Mouse (Mus musculus) hindbrain, embryonic 12.5 days (tissue): ENCODE measurements around the gene Klf13. TPM values are rescaled to one million over a fixed set of nuclear protein-coding genes. Genes with fewer than 3 reads are reported as not detected.

Experiments
- ATAC-seq: fragments of 200-750 bp; cut with Nextera tagmentation; 2 replicates; pipeline ENCODE4 v1.8.0; 2017; ENCODE audit warnings: moderate TSS enrichment; ENCODE audit not compliant: low FRiP score
- H3K27ac ChIP-seq: fragments of 300-500 bp; sonication (generic); 2 replicates; pipeline ENCODE4 v1.5.1; 2016; ENCODE audit warnings: mild to moderate bottlenecking
- H3K27me3 ChIP-seq: fragments of 300-500 bp; sonication (generic); 2 replicates; pipeline ENCODE4 v1.6.1; 2016; ENCODE audit warnings: mild to moderate bottlenecking
- H3K36me3 ChIP-seq: fragments of 300-500 bp; sonication (generic); 2 replicates; pipeline ENCODE4 v1.6.1; 2016; ENCODE audit warnings: mild to moderate bottlenecking
- H3K4me1 ChIP-seq: fragments of 300-500 bp; sonication (generic); 2 replicates; pipeline ENCODE4 v1.6.1; 2016
- H3K4me2 ChIP-seq: fragments of 300-500 bp; sonication (generic); replicated peaks from 2 replicates; pipeline ENCODE4 v1.6.1; 2016; ENCODE audit warnings: mild to moderate bottlenecking
- H3K4me3 ChIP-seq: fragments of 300-500 bp; sonication (generic); 2 replicates; pipeline ENCODE4 v1.5.1; 2016; ENCODE audit warnings: mild to moderate bottlenecking
- H3K9ac ChIP-seq: fragments of 300-500 bp; sonication (generic); 2 replicates; pipeline ENCODE4 v1.6.1; 2016; ENCODE audit warnings: mild to moderate bottlenecking, moderate library complexity
- H3K9me3 ChIP-seq: fragments of 300-500 bp; sonication (generic); replicated peaks from 2 replicates; pipeline ENCODE4 v1.6.1; 2016; ENCODE audit warnings: mild to moderate bottlenecking
- WGBS: fragments of 180-500 bp; shearing (Covaris S2); methylation state at CpG from one replicate; pipeline ENCODE4 v1.1.7; 2016; 5-methylcytosine and 5-hydroxymethylcytosine counted together
- polyA plus RNA-seq: library from polyadenylated mRNA; unstranded; fragments of >200 nt; fragmentation: Nextera tagmentation; extraction: Ambion mirVana; gene quantifications from 2 replicates; pipeline ENCODE4 v1.2.1, GENCODE M21; 2016

Gene Klf13
- polyA plus RNA-seq, result 28.1 and 30.1 TPM in 2 replicates

DNA sequence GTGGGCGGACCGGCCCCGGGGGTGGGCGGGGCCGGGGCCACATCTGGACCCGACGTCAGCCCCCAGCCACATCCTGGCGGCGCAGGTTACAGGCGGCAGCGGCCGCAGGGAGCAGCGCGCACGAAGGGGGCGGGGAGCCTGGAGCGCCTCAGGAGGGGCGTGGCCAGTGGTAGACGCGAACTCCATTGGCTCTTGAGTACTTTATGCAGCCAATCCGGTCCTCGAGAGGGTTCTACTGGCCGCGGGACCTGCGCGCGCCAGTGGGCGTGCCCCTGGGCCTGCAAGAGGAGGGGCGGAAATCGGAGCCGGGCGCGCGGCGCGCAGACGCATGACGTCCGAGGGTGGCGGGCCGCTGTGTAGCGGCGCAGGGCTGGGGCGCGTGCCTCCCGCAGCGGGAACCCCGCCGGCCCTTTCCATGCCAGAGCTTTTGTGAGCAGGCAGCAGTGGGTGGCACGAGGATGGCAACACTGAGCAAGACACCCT lies at the start of gene Klf13:
Klf13 (minus strand) TSS at position 2 of the 483 bp plus-strand sequence.
- H3K4me1 ChIP-seq, result peaks cover 29% of the 10 kb centered on the region
- peak within 1 kb of the TSS; percentile 90 for H3K9ac ChIP-seq
- H3K27me3 ChIP-seq, result no peaks in the 10 kb centered on the region
- peak within 1 kb of the TSS; percentile 97 for H3K27ac ChIP-seq
- H3K36me3 ChIP-seq, result no peaks in the 10 kb centered on the region
- no peaks in the 10 kb centered on the region for H3K9me3 ChIP-seq
- under 1% methylated on average over 50 of the region's 50 CpGs for WGBS
- ATAC-seq, result peak; percentile 95
- H3K4me3 ChIP-seq, result peak within 1 kb of the TSS; percentile 68
- H3K4me2 ChIP-seq, result peak within 1 kb of the TSS; percentile 90

DNA sequence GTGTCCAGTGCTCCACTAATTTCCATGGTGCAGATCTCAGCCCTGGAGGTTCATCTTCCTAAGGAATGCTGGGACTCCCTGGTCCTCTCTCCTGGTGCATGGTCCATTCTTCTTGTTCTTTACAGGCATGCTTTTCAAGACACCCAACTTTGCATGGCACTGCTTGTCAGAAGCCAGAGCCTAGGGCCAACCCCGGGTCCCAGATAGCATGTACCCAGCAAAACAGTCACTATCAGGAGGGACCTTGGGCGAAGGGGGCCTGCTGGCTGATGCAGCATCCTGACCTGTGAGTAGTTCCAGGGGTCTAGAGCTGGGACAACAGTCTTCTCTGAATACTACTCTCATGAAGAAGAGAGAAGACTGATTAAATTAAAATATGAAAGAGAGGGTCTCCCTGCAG lies 49.7 kb upstream of the Klf13 start:
- H3K9me3 ChIP-seq, result no peaks in the 10 kb centered on the region
- 94% methylated on average over 2 of the region's 2 CpGs for WGBS
- H3K4me3 ChIP-seq, result no peak overlapping the region

DNA sequence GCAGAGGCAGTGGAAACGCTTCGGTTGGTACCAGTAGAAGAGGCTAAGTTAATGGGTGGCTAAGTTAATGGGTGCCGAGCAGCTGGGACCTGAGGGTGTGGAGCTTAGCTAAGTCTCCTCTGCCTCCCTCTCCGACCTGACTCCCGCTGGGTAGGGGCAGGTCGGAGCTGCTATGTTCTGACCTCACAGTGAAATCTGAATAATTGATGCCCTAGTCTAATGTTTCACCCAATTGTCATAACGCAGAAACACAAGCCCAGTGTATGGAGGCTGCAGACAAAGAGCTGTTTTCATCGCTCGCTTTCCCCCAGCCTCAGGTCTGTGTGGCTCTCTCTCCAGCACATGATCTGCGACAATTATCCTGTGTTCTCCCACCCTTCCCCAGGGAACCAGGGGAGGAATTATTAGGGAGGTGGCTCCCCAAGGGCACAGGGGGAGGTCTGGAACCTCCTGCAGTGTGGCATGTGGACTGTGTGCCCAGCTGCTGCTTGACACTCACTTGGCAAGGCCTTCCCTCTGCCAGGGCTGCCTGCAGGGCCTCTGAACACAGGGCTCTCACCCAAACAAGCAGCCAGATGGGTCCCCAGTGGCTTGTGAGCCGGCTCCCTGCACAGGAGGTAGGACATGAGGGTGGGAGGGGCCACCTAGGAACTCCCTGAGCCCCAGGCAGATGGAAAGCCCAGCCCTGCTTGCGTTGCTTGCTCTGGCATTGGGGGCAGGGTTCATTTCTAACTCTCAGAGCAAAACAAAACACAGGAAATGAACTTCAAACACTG lies 47.9 kb upstream of the Klf13 start:
- Histone ChIP-seq H3K4me1 (peaks cover 17% of the 10 kb centered on the region), H3K27me3 (no peaks in the 10 kb centered on the region), H3K4me3 (no peak overlapping the region), H3K9me3 (0 out of 2 replicates have a peak, but pooled peaks cover 2% of the 10 kb centered on the region), H3K27ac (peak overlapping the region; percentile 85), H3K36me3 (no peaks in the 10 kb centered on the region), H3K9ac (peak overlapping the region; percentile 43; the same call in 1 of the 2 replicates), H3K4me2 (peak overlapping the region; percentile 11; the same call in 1 of the 2 replicates)
- 19% methylated on average over 12 of the region's 12 CpGs for WGBS
- ATAC-seq, result peak; percentile 92

More for the DNA sequence above, 49.7 kb upstream of the Klf13 start:
- Histone ChIP-seq H3K4me2 (no peak overlapping the region), H3K36me3 (no peaks in the 10 kb centered on the region), H3K9ac (no peak overlapping the region), H3K27me3 (no peaks in the 10 kb centered on the region), H3K4me1 (peaks cover 17% of the 10 kb centered on the region), H3K27ac (no peak overlapping the region)
- no peak for ATAC-seq

DNA sequence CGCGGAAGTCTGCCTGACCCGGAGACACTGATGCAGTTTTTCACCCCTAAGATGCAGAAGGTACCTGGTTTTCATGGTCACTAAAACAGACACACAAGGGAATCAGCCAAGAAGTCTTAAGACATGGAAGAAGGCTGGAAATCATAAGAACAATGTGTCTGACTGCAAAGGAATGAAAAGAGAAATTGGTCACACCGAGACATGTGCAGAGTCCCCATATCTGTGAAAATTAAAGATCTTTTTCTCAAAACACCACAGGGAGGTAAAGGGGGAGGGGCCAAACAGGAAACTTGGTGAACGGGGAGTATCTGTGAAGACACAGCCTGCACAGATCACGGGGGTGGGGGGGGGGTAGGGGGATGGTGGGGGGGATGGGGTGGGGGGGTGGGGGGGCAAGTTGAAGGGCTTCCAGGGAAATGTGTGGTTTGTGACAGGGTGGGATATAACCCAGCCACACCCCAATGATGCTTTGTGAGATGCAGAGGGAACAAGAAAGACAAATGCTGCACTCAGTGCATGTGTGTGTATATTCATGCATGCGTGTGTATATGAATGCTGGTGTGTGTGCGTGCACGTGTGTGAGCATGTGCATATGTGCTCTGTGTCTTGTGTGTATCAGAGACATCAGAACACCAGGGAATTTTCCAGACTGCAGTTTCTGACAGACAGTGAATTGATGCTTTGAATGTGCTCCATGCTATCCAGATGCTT lies 47.1 kb upstream of the Klf13 start:
- Histone ChIP-seq H3K4me3 (no peak overlapping the region), H3K27me3 (no peaks in the 10 kb centered on the region), H3K9ac (peak overlapping the region; percentile 43; the same call in 1 of the 2 replicates), H3K4me1 (peaks cover 17% of the 10 kb centered on the region), H3K36me3 (no peaks in the 10 kb centered on the region), H3K27ac (peak overlapping the region; percentile 85), H3K4me2 (peak overlapping the region; percentile 11; the same call in 1 of the 2 replicates), H3K9me3 (0 out of 2 replicates have a peak, but pooled peaks cover 2% of the 10 kb centered on the region)
- 63% methylated on average over 9 of the region's 9 CpGs for WGBS
- ATAC-seq, result peak; percentile 39

DNA sequence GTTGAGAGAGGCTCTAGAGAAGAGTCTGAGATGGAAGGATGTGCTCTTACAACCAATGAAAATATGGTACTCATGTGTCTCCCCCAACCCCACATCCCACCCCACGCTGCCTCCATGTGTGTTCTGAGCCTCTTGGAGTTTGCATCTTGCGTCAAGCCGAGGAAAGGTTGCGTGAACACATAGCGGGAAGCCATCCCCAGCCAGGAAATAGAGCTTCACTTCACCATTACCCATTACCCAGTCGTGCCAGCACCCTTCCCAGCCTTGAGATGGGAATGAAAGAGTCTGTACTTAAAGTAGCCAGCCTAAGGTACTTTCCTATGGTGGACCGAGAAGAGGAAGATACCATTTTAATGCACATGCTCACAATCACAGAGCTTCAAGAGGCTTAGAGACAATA lies 46.6 kb upstream of the Klf13 start:
- no peaks in the 10 kb centered on the region for H3K27me3 ChIP-seq
- H3K4me3 ChIP-seq, result no peak overlapping the region
- 86% methylated on average over 7 of the region's 7 CpGs for WGBS
- no peak overlapping the region for H3K9ac ChIP-seq
- no peaks in the 10 kb centered on the region for H3K36me3 ChIP-seq
- H3K4me2 ChIP-seq, result no peak overlapping the region
- H3K9me3 ChIP-seq, result 0 out of 2 replicates have a peak, but pooled peaks cover 2% of the 10 kb centered on the region
- no peak for ATAC-seq
- no peak overlapping the region for H3K27ac ChIP-seq
- H3K4me1 ChIP-seq, result peaks cover 17% of the 10 kb centered on the region

DNA sequence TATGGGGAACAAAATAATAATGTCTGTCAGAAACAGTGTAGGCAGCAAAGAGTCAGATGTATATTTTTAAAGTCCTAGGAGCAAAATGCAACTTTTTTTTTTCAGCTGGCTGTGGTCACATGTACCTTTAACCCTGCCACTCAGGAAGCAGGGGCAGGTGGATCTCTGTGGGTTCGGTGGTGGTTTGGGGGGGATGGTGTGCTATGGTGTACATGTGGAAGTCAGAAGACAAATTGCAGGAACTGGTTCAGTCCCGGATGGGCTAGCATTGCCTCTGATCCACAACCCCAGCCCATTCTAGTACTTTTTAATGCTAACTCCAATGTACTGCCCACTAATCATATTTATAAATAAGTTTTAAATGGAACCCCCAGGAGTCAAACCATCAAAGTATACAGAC lies 45.6 kb upstream of the Klf13 start:
- Histone ChIP-seq H3K9me3 (0 out of 2 replicates have a peak, but pooled peaks cover 2% of the 10 kb centered on the region), H3K4me2 (no peak overlapping the region), H3K36me3 (no peaks in the 10 kb centered on the region), H3K4me1 (peaks cover 17% of the 10 kb centered on the region), H3K4me3 (no peak overlapping the region), H3K27ac (no peak overlapping the region), H3K27me3 (no peaks in the 10 kb centered on the region), H3K9ac (no peak overlapping the region)
- ATAC-seq, result no peak
- 81% methylated on average over 2 of the region's 2 CpGs for WGBS

DNA sequence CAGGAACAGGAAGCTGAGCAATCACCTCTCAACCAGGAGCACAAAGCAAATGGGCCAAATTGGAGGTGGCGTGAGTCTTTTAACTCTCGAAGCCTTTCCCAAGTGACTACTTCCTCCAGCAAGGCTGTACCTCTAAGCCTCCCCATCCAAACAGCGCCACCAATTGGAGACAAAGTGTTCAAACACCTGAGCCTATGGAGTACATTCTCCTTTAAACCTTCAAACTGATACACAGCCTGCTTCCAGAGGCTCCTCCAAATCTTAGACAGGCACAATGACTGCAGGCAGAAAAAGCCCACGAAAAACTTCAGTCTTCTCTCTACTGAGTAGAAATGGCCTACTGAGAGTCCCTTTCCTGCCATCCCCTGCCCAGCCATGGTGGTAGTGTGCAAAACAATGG lies 38.9 kb upstream of the Klf13 start:
- Histone ChIP-seq H3K9me3 (no peaks in the 10 kb centered on the region), H3K4me2 (no peak overlapping the region), H3K27ac (no peak overlapping the region), H3K4me3 (no peak overlapping the region), H3K36me3 (no peaks in the 10 kb centered on the region), H3K9ac (no peak overlapping the region), H3K4me1 (no peaks in the 10 kb centered on the region), H3K27me3 (no peaks in the 10 kb centered on the region)
- WGBS, result 88% methylated on average over 4 of the region's 4 CpGs
- ATAC-seq, result no peak

DNA sequence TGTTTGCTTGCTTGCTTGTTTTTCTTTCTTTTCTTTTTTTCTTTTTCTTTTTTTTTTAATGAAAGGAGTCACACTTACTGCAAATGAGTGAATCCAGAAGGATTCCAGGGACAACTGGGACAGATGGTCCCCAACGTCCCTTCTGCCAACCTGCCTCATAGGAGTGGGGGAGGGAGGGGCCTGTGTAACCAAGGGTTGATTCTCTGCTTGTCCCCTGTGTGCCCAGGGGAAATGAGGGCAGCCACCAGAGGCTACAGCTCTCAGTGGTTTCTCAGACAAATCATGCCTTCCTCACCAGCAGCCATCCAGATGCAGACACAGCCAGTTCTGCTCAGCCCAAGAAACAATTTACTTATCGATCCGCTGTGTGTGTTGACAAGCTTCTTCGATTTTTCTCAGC lies 32.3 kb upstream of the Klf13 start:
- Histone ChIP-seq H3K27me3 (no peaks in the 10 kb centered on the region), H3K36me3 (no peaks in the 10 kb centered on the region), H3K27ac (0 out of 2 replicates have a peak overlapping the region, but pooled peaks have one; percentile 44), H3K9ac (no peak overlapping the region), H3K4me1 (peaks cover 10% of the 10 kb centered on the region), H3K4me3 (no peak overlapping the region), H3K4me2 (no peak overlapping the region), H3K9me3 (no peaks in the 10 kb centered on the region)
- peak; percentile 64 for ATAC-seq
- 56% methylated on average over 4 of the region's 4 CpGs for WGBS

DNA sequence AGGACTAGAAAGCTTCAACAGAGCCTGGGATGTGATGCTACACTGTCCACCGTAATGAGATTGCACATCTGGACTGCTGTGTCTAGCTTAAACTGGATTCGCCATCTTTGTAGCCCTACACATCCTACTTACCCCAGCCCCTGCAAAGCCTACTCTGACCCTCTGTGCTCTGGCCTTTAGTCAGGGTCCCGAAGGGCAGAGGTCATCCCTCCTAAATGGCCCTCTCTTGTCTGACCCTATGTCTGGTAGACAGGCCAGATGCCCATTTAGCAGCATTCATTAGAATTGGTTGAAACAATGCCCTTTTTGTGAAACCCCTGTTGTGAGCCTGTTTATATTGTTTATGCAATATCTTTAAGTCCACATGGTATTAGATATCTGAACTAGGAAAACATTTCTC lies 31.2 kb upstream of the Klf13 start:
- no peak overlapping the region for H3K27ac ChIP-seq
- H3K4me2 ChIP-seq, result no peak overlapping the region
- WGBS, result 42% methylated on average over 3 of the region's 3 CpGs
- no peaks in the 10 kb centered on the region for H3K36me3 ChIP-seq
- H3K4me3 ChIP-seq, result no peak overlapping the region
- peaks cover 16% of the 10 kb centered on the region for H3K4me1 ChIP-seq
- no peak overlapping the region for H3K9ac ChIP-seq
- no peaks in the 10 kb centered on the region for H3K27me3 ChIP-seq
- H3K9me3 ChIP-seq, result no peaks in the 10 kb centered on the region
- no peak for ATAC-seq

DNA sequence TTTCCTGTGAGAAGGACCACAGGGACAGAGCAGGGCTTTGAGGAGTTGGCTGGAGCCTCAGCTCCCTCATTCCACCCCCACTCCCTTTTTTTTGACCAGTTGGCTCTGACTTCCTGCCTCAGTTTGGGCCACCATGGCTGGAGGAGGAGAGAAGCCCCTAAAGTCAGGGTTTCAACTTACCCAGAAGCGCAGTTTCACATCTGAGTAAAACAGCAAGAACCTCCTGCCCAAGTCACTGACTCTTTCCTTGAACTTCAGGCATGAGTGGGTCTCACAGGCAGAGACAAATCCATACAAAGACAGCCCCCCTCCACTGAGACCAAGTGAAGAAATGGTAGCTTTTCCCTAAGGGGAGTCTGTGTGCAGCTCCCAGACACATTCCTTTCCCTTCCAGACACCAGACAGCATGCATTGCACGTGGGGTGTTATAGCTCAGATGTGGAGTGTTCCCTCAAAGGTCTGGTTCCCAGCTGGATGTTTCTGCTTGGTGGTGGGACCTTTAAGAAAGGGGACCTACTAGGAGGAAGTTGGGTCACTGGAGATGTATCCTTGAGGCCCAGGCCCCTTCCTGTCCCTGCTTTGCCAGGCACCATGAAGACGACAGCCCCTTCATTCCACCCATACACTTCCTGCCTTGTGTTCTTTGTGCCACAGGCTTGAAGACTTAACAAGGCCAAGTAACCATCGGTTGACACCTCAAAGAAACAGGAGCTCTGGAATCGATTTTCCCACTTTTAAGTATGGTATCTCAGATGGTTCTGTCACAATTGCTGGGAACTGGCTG lies 27.1 kb upstream of the Klf13 start:
- no peak overlapping the region for H3K4me3 ChIP-seq
- ATAC-seq, result 0 out of 2 replicates have a peak, but pooled peaks have one; percentile 29
- 75% methylated on average over 5 of the region's 5 CpGs for WGBS
- no peaks in the 10 kb centered on the region for H3K36me3 ChIP-seq
- peak overlapping the region; percentile 55; the same call in 1 of the 2 replicates for H3K27ac ChIP-seq
- no peaks in the 10 kb centered on the region for H3K9me3 ChIP-seq
- no peak overlapping the region for H3K9ac ChIP-seq
- peaks cover 14% of the 10 kb centered on the region for H3K4me1 ChIP-seq
- no peaks in the 10 kb centered on the region for H3K27me3 ChIP-seq
- no peak overlapping the region for H3K4me2 ChIP-seq

DNA sequence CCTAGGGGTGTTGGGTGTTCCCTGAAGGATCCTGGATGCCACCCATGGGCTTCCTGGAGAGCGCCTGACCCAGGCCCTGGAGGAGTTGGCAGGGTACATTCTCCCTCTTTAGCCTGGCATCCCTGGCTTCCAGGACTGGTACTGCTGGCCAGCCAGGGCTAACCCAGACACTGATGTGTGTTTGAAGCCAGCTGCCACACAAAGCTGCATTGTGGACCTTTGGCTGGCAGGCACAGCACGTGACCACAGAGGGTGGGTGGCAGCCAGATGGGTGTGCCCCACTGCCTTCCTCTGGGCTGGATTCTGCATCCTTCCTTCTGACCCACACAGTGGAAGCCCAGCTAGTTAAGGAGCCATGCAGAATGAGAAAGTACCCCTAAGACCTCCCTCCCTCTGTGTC lies 26.4 kb upstream of the Klf13 start:
- ATAC-seq, result peak; percentile 63
- WGBS, result 70% methylated on average over 2 of the region's 2 CpGs
- H3K36me3 ChIP-seq, result no peaks in the 10 kb centered on the region
- H3K9ac ChIP-seq, result no peak overlapping the region
- no peak overlapping the region for H3K4me3 ChIP-seq
- H3K9me3 ChIP-seq, result no peaks in the 10 kb centered on the region
- no peak overlapping the region for H3K4me2 ChIP-seq
- H3K4me1 ChIP-seq, result peaks cover 9% of the 10 kb centered on the region
- peak overlapping the region; percentile 55; the same call in 1 of the 2 replicates for H3K27ac ChIP-seq
- H3K27me3 ChIP-seq, result no peaks in the 10 kb centered on the region

DNA sequence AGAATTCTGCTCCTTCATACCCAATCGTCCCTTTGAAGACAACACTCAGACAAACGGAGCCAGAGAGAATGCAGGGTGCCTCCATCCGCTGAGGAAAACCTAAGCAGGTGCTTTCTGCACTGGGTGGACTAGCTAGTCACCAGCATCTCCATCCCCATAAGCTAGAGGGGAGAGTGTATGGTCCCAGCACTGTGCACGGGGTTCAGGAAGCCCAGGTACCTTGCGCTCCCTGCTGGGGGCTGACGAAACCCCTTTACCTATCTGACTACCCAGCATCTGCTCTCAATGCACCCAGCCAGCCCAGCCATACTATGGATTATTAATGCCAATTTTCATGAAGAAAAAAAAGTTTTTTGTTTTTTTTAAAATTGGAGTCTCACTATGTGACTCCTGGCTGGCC lies 25.4 kb upstream of the Klf13 start:
- no peaks in the 10 kb centered on the region for H3K9me3 ChIP-seq
- no peaks in the 10 kb centered on the region for H3K36me3 ChIP-seq
- H3K27ac ChIP-seq, result no peak overlapping the region
- H3K9ac ChIP-seq, result no peak overlapping the region
- H3K4me2 ChIP-seq, result no peak overlapping the region
- peaks cover 10% of the 10 kb centered on the region for H3K4me1 ChIP-seq
- WGBS, result 78% methylated on average over 6 of the region's 6 CpGs
- H3K4me3 ChIP-seq, result no peak overlapping the region
- no peak for ATAC-seq
- H3K27me3 ChIP-seq, result no peaks in the 10 kb centered on the region
